21 mouse cellular contexts compared by ENCODE assay signal in the genomic region with DNA sequence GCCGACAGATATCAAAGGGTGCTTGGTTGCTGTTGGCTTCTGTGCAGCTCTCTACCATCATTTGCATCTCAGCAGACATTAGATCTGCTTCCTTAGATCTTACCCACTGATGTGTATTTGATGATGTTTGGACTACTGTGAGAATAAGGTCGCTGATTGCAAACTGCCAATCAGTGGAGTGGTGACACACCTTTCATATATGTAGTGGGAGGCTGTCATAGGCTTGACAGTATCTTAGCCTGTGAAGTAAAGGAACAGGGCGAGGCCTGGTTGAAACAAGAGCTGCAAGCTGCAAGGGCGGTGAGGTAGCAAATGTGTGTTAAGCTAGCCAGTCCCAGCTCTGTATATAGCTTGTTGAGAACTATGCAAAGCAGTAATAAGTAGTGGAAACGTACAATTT.
"Had no signal": no experiment of that assay in that cellular context is flagged by ENCODE, and none has a peak within 500 bp of the region (broad histone marks: within the 10 kb centered on the region; RNA-seq: fewer than 3 reads in every experiment).

No protein-coding gene starts in this region.

- H3K4me3 ChIP-seq: kidney, embryonic 15.5 days; limb, embryonic 10.5 days; limb, embryonic 13.5 days; liver, embryonic 12.5 days; liver, embryonic 15.5 days; lung, embryonic 15.5 days; neural tube, embryonic 12.5 days; neural tube, embryonic 15.5 days; stomach, embryonic 15.5 days had no signal

- H3K27ac ChIP-seq: kidney, embryonic 15.5 days; limb, embryonic 10.5 days; limb, embryonic 13.5 days; liver, embryonic 12.5 days; liver, embryonic 15.5 days; lung, embryonic 15.5 days; neural tube, embryonic 12.5 days; neural tube, embryonic 15.5 days; stomach, embryonic 15.5 days had no signal

- H3K27me3 ChIP-seq: kidney, embryonic 15.5 days; limb, embryonic 13.5 days; liver, embryonic 12.5 days; liver, embryonic 15.5 days; lung, embryonic 15.5 days; neural tube, embryonic 12.5 days; neural tube, embryonic 15.5 days; stomach, embryonic 15.5 days had no signal

- DNase-seq: kidney, adult 8-10 months; kidney, postnatal 14 days; kidney, postnatal 4 days; liver; lung, adult 18-20 months; lung, postnatal 10 days; lung, postnatal 4 days; midbrain, embryonic 14.5 days; retina, postnatal 1 day; right cerebral cortex, postnatal 25 days; spleen, adult 18-20 months; thymus, postnatal 36 days had no signal

- H3K4me1 ChIP-seq: kidney, embryonic 15.5 days; limb, embryonic 10.5 days; limb, embryonic 13.5 days; liver, embryonic 15.5 days; lung, embryonic 15.5 days; neural tube, embryonic 12.5 days; neural tube, embryonic 15.5 days; stomach, embryonic 15.5 days had no signal

- H3K36me3 ChIP-seq: kidney, embryonic 15.5 days; limb, embryonic 10.5 days; limb, embryonic 13.5 days; liver, embryonic 12.5 days; liver, embryonic 15.5 days; lung, embryonic 15.5 days; neural tube, embryonic 12.5 days; neural tube, embryonic 15.5 days; stomach, embryonic 15.5 days had no signal

- ATAC-seq: liver, embryonic 12.5 days had no signal
